Mouse (Mus musculus) forebrain, embryonic 15.5 days (tissue): ENCODE results near the gene Klk12. TPM values are rescaled to one million over a fixed set of nuclear protein-coding genes. Genes with fewer than 3 reads are reported as not detected.

Experiments used
- ATAC-seq: fragments of 200-750 bp; cut with Nextera tagmentation; replicated peaks from 2 replicates; pipeline ENCODE4 v1.8.0; 2017; ENCODE audit warnings: mild to moderate bottlenecking, moderate TSS enrichment, moderate library complexity
- H3K27ac ChIP-seq: fragments of 300-500 bp; sonication (generic); replicated peaks from 2 replicates; pipeline ENCODE4 v1.5.1; 2015; ENCODE audit warnings: mild to moderate bottlenecking, inconsistent platforms
- H3K27me3 ChIP-seq: fragments of 300-500 bp; sonication (generic); 2 replicates; pipeline ENCODE4 v1.6.1; 2015; ENCODE audit warnings: inconsistent platforms
- H3K36me3 ChIP-seq: fragments of 300-500 bp; sonication (generic); 2 replicates; pipeline ENCODE4 v1.6.1; 2015; ENCODE audit warnings: mild to moderate bottlenecking, inconsistent platforms
- H3K4me1 ChIP-seq: fragments of 300-500 bp; sonication (generic); 2 replicates; pipeline ENCODE4 v1.6.1; 2015; ENCODE audit warnings: inconsistent platforms
- H3K4me2 ChIP-seq: fragments of 300-500 bp; sonication (generic); replicated peaks from 2 replicates; pipeline ENCODE4 v1.6.1; 2015; ENCODE audit warnings: mild to moderate bottlenecking, inconsistent platforms
- H3K4me3 ChIP-seq: fragments of 300-500 bp; sonication (generic); 2 replicates; pipeline ENCODE4 v1.5.1; 2015; ENCODE audit warnings: mild to moderate bottlenecking, inconsistent platforms
- H3K9ac ChIP-seq: fragments of 300-500 bp; sonication (generic); replicated peaks from 2 replicates; pipeline ENCODE4 v1.6.1; 2015; ENCODE audit warnings: mild to moderate bottlenecking, inconsistent platforms
- H3K9me3 ChIP-seq: fragments of 300-500 bp; sonication (generic); 2 replicates; pipeline ENCODE4 v1.6.1; 2016; ENCODE audit warnings: inconsistent platforms
- WGBS: fragments of 180-500 bp; shearing (Covaris S2); methylation state at CpG from one replicate; pipeline ENCODE4 v1.1.7; 2015; ENCODE audit warnings: mixed read lengths; 5-methylcytosine and 5-hydroxymethylcytosine counted together
- polyA plus RNA-seq: library from polyadenylated mRNA; unstranded; fragments of >200 nt; fragmentation: Nextera tagmentation; extraction: Ambion mirVana; gene quantifications from 2 replicates; pipeline ENCODE4 v1.2.1, GENCODE M21; 2015

Klk12 gene
- not detected in 2 replicates for polyA plus RNA-seq

DNA sequence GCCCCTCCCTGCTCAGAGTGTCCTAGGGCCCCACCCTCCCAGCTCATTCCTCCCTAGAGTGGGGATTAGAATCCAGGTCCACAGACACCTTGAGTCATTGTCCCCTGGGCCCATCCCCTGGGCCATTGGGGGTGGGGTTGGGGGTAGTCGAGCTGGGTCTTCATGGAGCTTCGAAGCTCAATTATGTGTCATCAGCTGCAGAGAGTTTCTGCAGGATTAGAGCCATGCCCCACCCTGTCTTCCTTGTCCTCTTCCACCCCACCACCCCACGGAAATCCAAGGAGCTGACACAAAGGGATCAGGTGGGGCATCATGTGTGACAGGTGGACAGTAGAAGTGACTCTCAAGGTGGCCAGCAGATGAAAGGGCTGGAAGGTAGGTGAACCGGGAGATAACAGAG, at the start of gene Klk12:
Klk12 (plus strand) TSS at position 301 of the 400 bp plus-strand sequence.
- Histone ChIP-seq H3K27me3 (no peaks in the 10 kb centered on the region), H3K4me2 (no peak within 1 kb of the TSS), H3K9me3 (no peaks in the 10 kb centered on the region), H3K4me1 (no peaks in the 10 kb centered on the region), H3K27ac (no peak within 1 kb of the TSS), H3K4me3 (no peak within 1 kb of the TSS), H3K9ac (no peak within 1 kb of the TSS), H3K36me3 (no peaks in the 10 kb centered on the region)
- ATAC-seq, result no peak
- WGBS, result 88% methylated on average over 4 of the region's 4 CpGs

- Histone ChIP-seq H3K9me3 (no peaks in the 10 kb centered on the region), H3K9ac (no peak overlapping the region), H3K36me3 (no peaks in the 10 kb centered on the region), H3K27ac (no peak overlapping the region), H3K4me3 (no peak overlapping the region), H3K4me1 (no peaks in the 10 kb centered on the region), H3K27me3 (no peaks in the 10 kb centered on the region), H3K4me2 (no peak overlapping the region)
- ATAC-seq, result no peak
- 56% methylated on average over 1 of the region's 1 CpGs for WGBS
These were observed 20.9 kb upstream of the Klk12 start for GRCm38 (mm10) chr7:43747788-43748187.

GRCm38 (mm10) chr7:43752806-43753205, 15.9 kb upstream of the Klk12 start:
- no peak for ATAC-seq
- H3K4me3 ChIP-seq, result no peak overlapping the region
- H3K4me2 ChIP-seq, result no peak overlapping the region
- no peaks in the 10 kb centered on the region for H3K4me1 ChIP-seq
- H3K9me3 ChIP-seq, result no peaks in the 10 kb centered on the region
- H3K36me3 ChIP-seq, result no peaks in the 10 kb centered on the region
- no peak overlapping the region for H3K9ac ChIP-seq
- no peak overlapping the region for H3K27ac ChIP-seq
- WGBS, result 75% methylated on average over 2 of the region's 2 CpGs
- H3K27me3 ChIP-seq, result no peaks in the 10 kb centered on the region

- H3K27ac ChIP-seq, result no peak overlapping the region
- no peaks in the 10 kb centered on the region for H3K27me3 ChIP-seq
- H3K9ac ChIP-seq, result no peak overlapping the region
- no peaks in the 10 kb centered on the region for H3K9me3 ChIP-seq
- no peaks in the 10 kb centered on the region for H3K36me3 ChIP-seq
- H3K4me3 ChIP-seq, result no peak overlapping the region
- H3K4me1 ChIP-seq, result no peaks in the 10 kb centered on the region
- ATAC-seq, result no peak
- no peak overlapping the region for H3K4me2 ChIP-seq
- 38% methylated on average over 8 of the region's 8 CpGs for WGBS
These were observed 2.2 kb upstream of the Klk12 start for GRCm38 (mm10) chr7:43766484-43766883.

- no peak overlapping the region for H3K9ac ChIP-seq
- H3K4me1 ChIP-seq, result no peaks in the 10 kb centered on the region
- no peaks in the 10 kb centered on the region for H3K9me3 ChIP-seq
- no peaks in the 10 kb centered on the region for H3K27me3 ChIP-seq
- H3K36me3 ChIP-seq, result no peaks in the 10 kb centered on the region
- no peak overlapping the region for H3K4me3 ChIP-seq
- WGBS, result 93% methylated on average over 8 of the region's 8 CpGs
- no peak for ATAC-seq
- no peak overlapping the region for H3K4me2 ChIP-seq
- H3K27ac ChIP-seq, result no peak overlapping the region
These were observed 939 bp downstream of the Klk12 start for GRCm38 (mm10) chr7:43769636-43770035.

DNA sequence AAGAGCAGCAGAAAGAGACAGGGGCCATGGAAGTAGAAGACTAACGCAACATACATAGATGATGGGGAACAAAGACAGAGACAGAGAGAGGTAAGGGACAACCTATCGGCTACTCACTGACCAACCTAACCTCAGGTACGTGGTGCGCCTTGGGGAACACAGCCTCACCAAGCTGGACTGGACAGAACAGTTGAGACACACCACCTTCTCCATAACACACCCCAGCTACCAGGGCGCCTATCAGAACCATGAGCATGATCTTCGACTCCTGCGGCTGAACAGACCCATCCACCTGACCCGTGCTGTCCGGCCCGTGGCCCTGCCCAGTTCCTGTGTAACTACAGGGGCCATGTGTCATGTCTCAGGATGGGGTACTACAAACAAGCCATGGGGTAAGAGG, 2.0 kb downstream of the Klk12 start:
- no peak overlapping the region for H3K27ac ChIP-seq
- H3K4me3 ChIP-seq, result no peak overlapping the region
- H3K9me3 ChIP-seq, result no peaks in the 10 kb centered on the region
- no peak overlapping the region for H3K9ac ChIP-seq
- WGBS, result 95% methylated on average over 10 of the region's 10 CpGs
- H3K36me3 ChIP-seq, result no peaks in the 10 kb centered on the region
- H3K4me1 ChIP-seq, result no peaks in the 10 kb centered on the region
- H3K4me2 ChIP-seq, result no peak overlapping the region
- no peaks in the 10 kb centered on the region for H3K27me3 ChIP-seq
- ATAC-seq, result no peak

GRCm38 (mm10) chr7:43771916-43772315, 3.2 kb downstream of the Klk12 start:
- WGBS, result 92% methylated on average over 6 of the region's 6 CpGs
- ATAC-seq, result no peak
- no peak overlapping the region for H3K9ac ChIP-seq
- H3K27me3 ChIP-seq, result no peaks in the 10 kb centered on the region
- H3K36me3 ChIP-seq, result no peaks in the 10 kb centered on the region
- no peaks in the 10 kb centered on the region for H3K4me1 ChIP-seq
- H3K4me2 ChIP-seq, result no peak overlapping the region
- no peak overlapping the region for H3K27ac ChIP-seq
- H3K9me3 ChIP-seq, result no peaks in the 10 kb centered on the region
- no peak overlapping the region for H3K4me3 ChIP-seq

- Histone ChIP-seq H3K9me3 (no peaks in the 10 kb centered on the region), H3K36me3 (no peaks in the 10 kb centered on the region), H3K27ac (no peak overlapping the region), H3K4me3 (no peak overlapping the region), H3K4me2 (no peak overlapping the region), H3K9ac (no peak overlapping the region), H3K4me1 (no peaks in the 10 kb centered on the region), H3K27me3 (no peaks in the 10 kb centered on the region)
- no peak for ATAC-seq
- 81% methylated on average over 3 of the region's 3 CpGs for WGBS
These were observed 4.2 kb downstream of the Klk12 start for GRCm38 (mm10) chr7:43772901-43773300.

DNA sequence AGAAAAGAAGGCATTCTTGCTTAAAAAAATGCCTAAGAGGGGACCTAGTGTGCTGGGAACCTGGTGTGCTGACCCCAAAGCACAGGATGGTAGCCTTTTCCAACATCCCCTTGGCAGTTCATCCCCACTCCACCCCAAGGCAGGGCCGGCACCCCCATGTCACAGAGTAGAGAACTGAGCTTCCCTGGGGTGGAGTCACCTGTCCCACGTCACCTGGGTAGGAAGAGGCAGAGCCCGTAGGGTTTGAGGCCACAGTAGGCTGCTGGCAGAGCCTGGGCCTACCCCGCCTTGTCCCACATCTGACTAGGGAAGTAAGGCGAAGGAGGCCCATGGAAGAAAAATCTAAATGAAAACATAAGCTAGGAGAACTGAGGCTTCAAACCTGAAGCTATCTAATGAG, 5.7 kb downstream of the Klk12 start, which contains the start of gene Klk11:
Klk11 (plus strand) TSS at position 241 of the 400 bp plus-strand sequence.
- no peaks in the 10 kb centered on the region for H3K4me1 ChIP-seq
- H3K4me3 ChIP-seq, result no peak within 1 kb of the TSS
- H3K4me2 ChIP-seq, result no peak within 1 kb of the TSS
- no peak for ATAC-seq
- WGBS, result 99% methylated on average over 5 of the region's 5 CpGs
- no peaks in the 10 kb centered on the region for H3K9me3 ChIP-seq
- H3K9ac ChIP-seq, result no peak within 1 kb of the TSS
- no peaks in the 10 kb centered on the region for H3K36me3 ChIP-seq
- no peaks in the 10 kb centered on the region for H3K27me3 ChIP-seq
- H3K27ac ChIP-seq, result no peak within 1 kb of the TSS

DNA sequence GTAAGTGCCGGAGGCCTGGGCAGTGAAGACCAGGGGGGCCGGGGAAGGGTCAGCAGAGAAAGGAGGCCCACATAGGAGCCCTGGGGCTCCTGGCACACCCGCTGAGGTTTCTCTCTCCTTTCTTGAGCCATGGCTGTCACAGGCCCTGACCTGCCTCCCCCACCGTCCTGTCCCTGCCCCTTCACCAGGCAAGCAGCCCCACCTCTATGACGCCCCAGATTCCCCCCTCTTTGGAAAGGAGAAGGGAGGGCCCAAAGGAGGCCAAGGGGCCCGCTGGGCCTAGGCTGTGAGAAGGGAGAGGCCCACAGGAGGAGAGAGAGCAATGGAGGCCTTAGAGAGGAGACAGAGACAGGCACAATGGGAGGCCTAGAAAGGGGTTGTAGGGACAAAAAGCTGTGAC, 6.1 kb downstream of the Klk12 start:
- Histone ChIP-seq H3K4me3 (no peak overlapping the region), H3K9ac (no peak overlapping the region), H3K27me3 (no peaks in the 10 kb centered on the region), H3K27ac (no peak overlapping the region), H3K4me1 (no peaks in the 10 kb centered on the region), H3K9me3 (no peaks in the 10 kb centered on the region), H3K36me3 (no peaks in the 10 kb centered on the region), H3K4me2 (no peak overlapping the region)
- 46% methylated on average over 6 of the region's 6 CpGs for WGBS
- ATAC-seq, result no peak

- H3K9me3 ChIP-seq, result no peaks in the 10 kb centered on the region
- 40% methylated on average over 7 of the region's 7 CpGs for WGBS
- H3K27ac ChIP-seq, result no peak overlapping the region
- no peak overlapping the region for H3K4me3 ChIP-seq
- no peak overlapping the region for H3K9ac ChIP-seq
- no peaks in the 10 kb centered on the region for H3K4me1 ChIP-seq
- no peaks in the 10 kb centered on the region for H3K36me3 ChIP-seq
- no peaks in the 10 kb centered on the region for H3K27me3 ChIP-seq
- ATAC-seq, result no peak
- no peak overlapping the region for H3K4me2 ChIP-seq
These were observed 6.8 kb downstream of the Klk12 start for GRCm38 (mm10) chr7:43775311-43776057.

DNA sequence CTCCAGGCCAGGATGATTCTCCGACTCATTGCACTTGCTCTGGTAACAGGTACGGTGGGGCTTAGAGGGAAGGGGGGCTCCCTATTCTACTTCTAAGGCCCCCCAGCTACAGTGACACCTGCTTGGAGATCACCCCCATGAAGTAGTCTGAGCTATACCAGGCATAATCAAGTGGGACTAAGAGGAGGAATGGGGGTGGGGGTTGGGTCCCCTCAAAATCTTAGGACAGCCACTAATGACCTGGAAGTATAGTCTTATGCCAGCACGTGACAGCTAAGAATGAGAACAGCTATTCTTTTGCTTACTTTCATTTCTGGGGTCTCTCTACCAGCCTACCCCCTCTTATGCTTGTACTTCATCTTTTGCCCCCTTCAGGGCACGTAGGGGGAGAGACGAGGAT, 7.8 kb downstream of the Klk12 start:
- H3K4me2 ChIP-seq, result no peak overlapping the region

DNA sequence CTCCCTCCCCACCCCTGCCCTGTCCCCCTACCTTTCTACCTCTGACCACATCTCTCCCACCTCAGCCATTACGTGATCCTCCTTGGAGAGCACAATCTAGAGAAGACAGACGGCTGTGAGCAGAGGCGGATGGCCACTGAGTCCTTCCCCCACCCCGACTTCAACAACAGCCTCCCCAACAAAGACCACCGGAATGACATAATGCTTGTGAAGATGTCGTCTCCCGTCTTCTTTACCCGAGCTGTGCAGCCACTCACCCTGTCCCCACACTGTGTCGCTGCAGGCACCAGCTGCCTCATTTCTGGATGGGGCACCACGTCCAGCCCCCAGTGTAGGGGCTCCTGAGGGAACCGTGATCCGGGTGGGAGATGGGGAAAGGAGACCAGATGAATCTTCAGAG, 8.7 kb downstream of the Klk12 start:
- 85% methylated on average over 12 of the region's 12 CpGs for WGBS
- no peak overlapping the region for H3K27ac ChIP-seq
- H3K4me2 ChIP-seq, result no peak overlapping the region
- no peaks in the 10 kb centered on the region for H3K9me3 ChIP-seq
- H3K36me3 ChIP-seq, result no peaks in the 10 kb centered on the region
- H3K4me1 ChIP-seq, result peaks cover 2% of the 10 kb centered on the region
- no peak overlapping the region for H3K9ac ChIP-seq
- H3K27me3 ChIP-seq, result no peaks in the 10 kb centered on the region
- no peak for ATAC-seq
- H3K4me3 ChIP-seq, result no peak overlapping the region

More for the DNA sequence above, 7.8 kb downstream of the Klk12 start:
- no peaks in the 10 kb centered on the region for H3K36me3 ChIP-seq
- H3K4me3 ChIP-seq, result no peak overlapping the region
- H3K27me3 ChIP-seq, result no peaks in the 10 kb centered on the region
- no peaks in the 10 kb centered on the region for H3K9me3 ChIP-seq
- no peak for ATAC-seq
- H3K9ac ChIP-seq, result no peak overlapping the region
- no peaks in the 10 kb centered on the region for H3K4me1 ChIP-seq
- H3K27ac ChIP-seq, result no peak overlapping the region
- 88% methylated on average over 5 of the region's 5 CpGs for WGBS
